Mouse (Mus musculus) urinary bladder, adult 2 months (tissue): ENCODE results near the gene Ino80d. TPM values are rescaled to one million over a fixed set of nuclear protein-coding genes. Genes with fewer than 3 reads are reported as not detected.
"Not testable (repeated sequence)": the region's sequence is repeated elsewhere in the genome, so short reads cannot be mapped to it uniquely, and the experiment has no call there.

Source experiments
- DNase-seq: peaks from one replicate; pipeline ENCODE4 v3.0.0; 2022; ENCODE audit warnings: low spot score
- polyA plus RNA-seq: library from polyadenylated mRNA; depleted of rRNA; stranded (reverse); fragments of >200 nt; gene quantifications from 2 replicates; pipeline ENCODE4 v1.2.3, GENCODE M21; 2012; rRNA removed

Gene Ino80d
- 7.6 and 8.4 TPM in 2 replicates for polyA plus RNA-seq

- DNase-seq, result peak; percentile 67
These were observed at the start of gene Ino80d for GRCm38 (mm10) chr1:63114136-63114781. TSS of gene Ino80d (minus strand) at chr1:63114667.

GRCm38 (mm10) chr1:63140231-63140630, 25.8 kb upstream of the Ino80d start:
- DNase-seq, result no peak

GRCm38 (mm10) chr1:63138586-63138985, 24.1 kb upstream of the Ino80d start:
- not testable (repeated sequence) for DNase-seq

GRCm38 (mm10) chr1:63137971-63138370, 23.5 kb upstream of the Ino80d start:
- DNase-seq, result no peak

- DNase-seq, result no peak
These were observed 20.1 kb upstream of the Ino80d start for GRCm38 (mm10) chr1:63134530-63134929.

- DNase-seq, result no peak
These were observed 17.3 kb upstream of the Ino80d start for GRCm38 (mm10) chr1:63131766-63132165.

- DNase-seq, result no peak
These were observed 16.4 kb upstream of the Ino80d start for GRCm38 (mm10) chr1:63130883-63131282.

GRCm38 (mm10) chr1:63129857-63130690, 15.6 kb upstream of the Ino80d start:
- DNase-seq, result no peak

- DNase-seq, result no peak
These were observed 14.8 kb upstream of the Ino80d start for GRCm38 (mm10) chr1:63129273-63129672.

- DNase-seq, result no peak
These were observed 11.7 kb upstream of the Ino80d start for GRCm38 (mm10) chr1:63126206-63126605.

- DNase-seq, result no peak
These were observed 9.5 kb upstream of the Ino80d start for GRCm38 (mm10) chr1:63123823-63124450.

- DNase-seq, result no peak
These were observed 7.5 kb upstream of the Ino80d start for GRCm38 (mm10) chr1:63122005-63122404.

- DNase-seq, result no peak
These were observed 5.9 kb upstream of the Ino80d start for GRCm38 (mm10) chr1:63120382-63120781.

- no peak for DNase-seq
These were observed 5.2 kb upstream of the Ino80d start for GRCm38 (mm10) chr1:63119675-63120074.

- no peak for DNase-seq
These were observed 1.1 kb upstream of the Ino80d start for GRCm38 (mm10) chr1:63115540-63115939.

- no peak for DNase-seq
These were observed 629 bp upstream of the Ino80d start for GRCm38 (mm10) chr1:63115096-63115495.

GRCm38 (mm10) chr1:63113274-63114135, 962 bp downstream of the Ino80d start:
- peak; percentile 77 for DNase-seq

- DNase-seq, result peak; percentile 44
These were observed 1.6 kb downstream of the Ino80d start for GRCm38 (mm10) chr1:63112865-63113261.

- DNase-seq, result no peak
These were observed 2.2 kb downstream of the Ino80d start for GRCm38 (mm10) chr1:63112151-63112864.

GRCm38 (mm10) chr1:63110536-63111285, 3.8 kb downstream of the Ino80d start:
- no peak for DNase-seq
